Mouse (Mus musculus): Measurements from ENCODE around the gene Polrmt. TPM values are rescaled to one million over a fixed set of nuclear protein-coding genes. Genes with fewer than 3 reads are reported as not detected.

The Polrmt gene
- total and polyA plus RNA-seq, 3 experiments = 13.5 to 50.5 (median 49.0) TPM

GRCm38 (mm10) chr10:79728323-79729249 is 17.8 kb downstream of the Polrmt start:
- no peak overlapping the region for H3K27ac ChIP-seq (ENCODE audit: insufficient read depth, low read depth)
- peaks cover 16% of the 10 kb centered on the region for H3K27me3 ChIP-seq (replicated peaks)
- peaks cover 4 to 15% of the 10 kb centered on the region in 2 experiments for H3K36me3 ChIP-seq (replicated peaks in 1 of 2; ENCODE audit: control insufficient read depth in 1 of 2, insufficient read depth in 1 of 2, low read length in 1 of 2)
- H3K4me2 ChIP-seq (ENCODE audit: insufficient read depth, low read depth, poor library complexity, severe bottlenecking) = no peak overlapping the region
- in situ Hi-C loops (cut with MboI; ENCODE audit: low pct_ligation_motif_present, low pct_unique_long_range_greater_than_20kb, low sequenced_read_pairs) = no loop called here
- no peaks in the 10 kb centered on the region for H3K79me2 ChIP-seq (replicated peaks; ENCODE audit: control insufficient read depth, extremely low read depth, insufficient read depth, poor library complexity, severe bottlenecking)
- H3K4me3 ChIP-seq (replicated peaks in 1 of 3; ENCODE audit: low read depth in 2 of 3, low read length in 2 of 3, poor library complexity in 1 of 3) = no peak overlapping the region
- H3K4me1 ChIP-seq (ENCODE audit: control insufficient read depth in 1 of 2, insufficient read depth in 2 of 2) = peaks cover 7 to 8% of the 10 kb centered on the region in 2 experiments
- no peak for DNase-seq (ENCODE audit: extremely low read depth)
- peaks cover 6% of the 10 kb centered on the region for H3K9me3 ChIP-seq (replicated peaks; ENCODE audit: low read length)
- dilution Hi-C loops (cut with MboI; ENCODE audit: extremely low pct_ligation_motif_present, extremely low pct_unique_long_range_greater_than_20kb, low sequenced_read_pairs) = no loop called here
- TF ChIP-seq E2F4 (IDR thresholded peaks at IDR 0.05; ENCODE audit: insufficient replicate concordance, low read depth, low read length) (no peak), ZNF384 (IDR thresholded peaks at IDR 0.05; ENCODE audit: low read depth, low read length) (no peak), NELFE (IDR thresholded peaks at IDR 0.05; ENCODE audit: low read depth, low read length) (no peak), MAZ (IDR thresholded peaks at IDR 0.05; ENCODE audit: low read depth, low read length) (no peak), GABPA (IDR thresholded peaks at IDR 0.05; ENCODE audit: insufficient replicate concordance, low read depth, low read length) (no peak)
- H3K9ac ChIP-seq (ENCODE audit: insufficient read depth, low read depth) = no peak overlapping the region

DNA sequence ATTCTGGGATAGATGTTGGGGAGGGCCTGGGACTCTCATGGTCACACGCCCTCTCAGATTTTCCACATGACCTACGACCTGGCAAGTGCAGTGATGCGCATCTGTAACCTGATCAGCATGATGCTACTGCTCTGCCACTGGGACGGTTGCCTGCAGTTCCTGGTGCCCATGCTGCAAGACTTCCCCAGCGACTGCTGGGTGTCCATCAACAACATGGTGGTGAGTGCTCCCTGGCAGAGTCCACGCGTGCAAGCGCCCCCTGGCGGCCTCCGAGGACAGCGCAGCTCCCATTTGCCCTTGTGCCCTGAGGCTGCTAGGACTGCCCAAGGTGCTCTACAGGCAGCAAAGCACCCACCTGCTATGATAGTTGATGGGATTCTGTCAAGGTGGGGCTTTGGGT is 20.3 kb downstream of the Polrmt start:
- Histone ChIP-seq H3K9ac (ENCODE audit: insufficient read depth, low read depth) (no peak overlapping the region), H3K79me2 (replicated peaks; ENCODE audit: control insufficient read depth, extremely low read depth, insufficient read depth, poor library complexity, severe bottlenecking) (no peaks in the 10 kb centered on the region), H3K9me3 (replicated peaks; ENCODE audit: low read length) (peaks cover 4% of the 10 kb centered on the region), H3K4me1 (ENCODE audit: control insufficient read depth in 1 of 2, insufficient read depth in 2 of 2) (peaks cover 7 to 19% of the 10 kb centered on the region in 2 experiments), H3K4me2 (ENCODE audit: insufficient read depth, low read depth, poor library complexity, severe bottlenecking) (no peak overlapping the region), H3K4me3 (replicated peaks in 1 of 3; ENCODE audit: low read depth in 2 of 3, low read length in 2 of 3, poor library complexity in 1 of 3) (no peak overlapping the region), H3K36me3 (replicated peaks in 1 of 2; ENCODE audit: control insufficient read depth in 1 of 2, insufficient read depth in 1 of 2, low read length in 1 of 2) (no peaks in the 10 kb centered on the region), H3K27ac (ENCODE audit: insufficient read depth, low read depth) (no peak overlapping the region), H3K27me3 (replicated peaks) (peaks cover 41% of the 10 kb centered on the region)
- TF ChIP-seq HCFC1 (IDR thresholded peaks at IDR 0.05; ENCODE audit: low read depth, low read length) (no peak), MAX (IDR thresholded peaks at IDR 0.05; ENCODE audit: low read length) (peak; percentile 30; the same call in 1 of the 2 replicates), CTCF (conservative IDR thresholded peaks at IDR 0.05 in 1 of 2, IDR thresholded peaks at IDR 0.05 in 1 of 2; ENCODE audit: low read depth in 2 of 2, low read length in 2 of 2) (peak; percentile 48 to 86), IRF4 (IDR thresholded peaks at IDR 0.05; ENCODE audit: low read depth, low read length) (0 out of 2 replicates have a peak, but pooled peaks have one; percentile 8), TCF12 (IDR thresholded peaks at IDR 0.05; ENCODE audit: low read depth, low read length) (no peak), RAD21 (IDR thresholded peaks at IDR 0.05; ENCODE audit: low read depth, low read length) (peak; percentile 41), SMC3 (IDR thresholded peaks at IDR 0.05; ENCODE audit: low read depth, low read length) (peak; percentile 80), MYC (IDR thresholded peaks at IDR 0.05; ENCODE audit: low read depth, low read length) (0 out of 2 replicates have a peak, but pooled peaks have one; percentile 38), ZMIZ1 (IDR thresholded peaks at IDR 0.05; ENCODE audit: low read depth, low read length) (no peak)
- dilution Hi-C loops (cut with MboI; ENCODE audit: extremely low pct_ligation_motif_present, extremely low pct_unique_long_range_greater_than_20kb, low sequenced_read_pairs) (no loop called here), in situ Hi-C loops (cut with MboI; ENCODE audit: low pct_ligation_motif_present, low pct_unique_long_range_greater_than_20kb, low sequenced_read_pairs) (no loop called here)
- DNase-seq (ENCODE audit: extremely low read depth) = peak; percentile 54
